Mouse (Mus musculus) v-Abl transformed pro-B cells (cell line): ENCODE results near the gene Agap3.

Source experiments
- in situ Hi-C, 2 experiments: fragments of 400-800 bp; cut with MboI; formaldehyde crosslinking; loops; one replicate each; pipeline ENCODE4 v1.15.1; 2025; ENCODE audit not compliant: unreplicated experiment in 2 of 2

Agap3 gene

DNA sequence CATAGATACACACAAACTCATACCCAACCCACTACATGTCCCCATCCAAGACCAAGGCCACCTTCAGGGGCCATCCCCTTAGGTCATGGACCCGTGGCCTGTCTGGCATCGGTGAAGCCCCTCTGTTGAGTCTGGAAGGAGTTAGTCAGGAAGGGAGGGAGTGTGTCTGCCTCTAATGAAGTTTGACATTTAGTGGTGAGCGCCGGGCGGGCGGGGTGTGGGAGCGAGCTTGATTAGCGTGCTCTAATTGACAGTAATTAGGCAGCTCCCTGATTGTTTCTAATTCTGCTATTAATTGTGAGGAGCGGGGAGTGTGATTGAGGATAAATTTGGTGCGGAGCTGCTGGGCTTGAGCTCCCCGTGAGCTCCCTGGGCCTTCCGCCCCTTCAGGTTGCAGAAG, 45.5 kb downstream of the Agap3 start:
- in situ Hi-C loops = loop anchor here in 1 of 2 experiments (25.0 kb wide), 1 partner anchor 335 kb away; the partner anchor contains the start of gene Nupl2

DNA sequence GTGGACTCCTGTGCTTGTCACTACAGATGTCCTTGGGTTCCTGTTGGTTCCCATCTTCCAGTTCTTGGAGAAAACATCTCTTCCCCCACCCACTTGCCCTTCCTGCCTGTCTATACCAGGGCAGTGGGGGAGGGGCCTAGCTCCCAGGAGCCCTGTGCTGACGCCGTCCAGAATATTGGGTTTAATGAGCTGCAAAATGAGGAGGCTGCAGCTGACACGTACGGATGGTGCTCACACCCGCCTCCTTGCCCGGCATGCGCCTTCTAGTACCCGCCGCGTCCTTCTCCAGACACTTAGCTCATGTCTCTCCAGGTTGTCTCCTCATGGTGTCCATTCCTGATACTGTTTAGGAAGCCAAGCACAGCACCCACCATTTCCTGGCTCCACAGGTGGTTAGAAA, 47.1 kb downstream of the Agap3 start:
- in situ Hi-C loops = loop anchor here in 1 of 2 experiments (25.0 kb wide), 1 partner anchor 337 kb away; the partner anchor contains the start of gene Nupl2

- in situ Hi-C loops = loop anchor here (10.0 kb wide), 1 partner anchor 154 kb away; no protein-coding TSS in a partner anchor
Measured at GRCm38 (mm10) chr5:24500851-24501250, 48.9 kb downstream of the Agap3 start.

GRCm38 (mm10) chr5:24502786-24503185, 50.8 kb downstream of the Agap3 start:
- in situ Hi-C loops = loop anchor here (10.0 kb wide), 1 partner anchor 152 kb away; no protein-coding TSS in a partner anchor

DNA sequence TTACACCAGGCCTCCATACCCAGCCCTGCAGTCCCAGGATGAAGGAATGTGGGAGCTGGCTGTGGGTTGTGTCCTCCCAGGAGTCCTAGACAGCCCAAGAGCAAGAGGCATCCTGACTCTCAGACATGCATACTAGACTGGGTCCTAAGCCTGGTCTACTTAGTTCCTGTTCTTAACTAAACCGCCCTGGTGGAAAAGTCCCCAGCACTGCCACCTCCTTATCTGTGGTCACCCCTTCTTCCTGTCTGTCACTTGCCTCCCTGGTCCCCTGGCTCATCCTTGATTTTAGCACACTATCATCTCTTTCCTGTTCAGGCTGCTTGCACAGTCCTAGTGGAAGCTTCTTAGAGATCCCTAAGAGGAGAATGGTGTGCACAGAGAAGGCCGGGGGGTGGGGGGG, 53.5 kb downstream of the Agap3 start:
- in situ Hi-C loops = loop anchor here (10.0 kb wide), 1 partner anchor 149 kb away; no protein-coding TSS in a partner anchor

DNA sequence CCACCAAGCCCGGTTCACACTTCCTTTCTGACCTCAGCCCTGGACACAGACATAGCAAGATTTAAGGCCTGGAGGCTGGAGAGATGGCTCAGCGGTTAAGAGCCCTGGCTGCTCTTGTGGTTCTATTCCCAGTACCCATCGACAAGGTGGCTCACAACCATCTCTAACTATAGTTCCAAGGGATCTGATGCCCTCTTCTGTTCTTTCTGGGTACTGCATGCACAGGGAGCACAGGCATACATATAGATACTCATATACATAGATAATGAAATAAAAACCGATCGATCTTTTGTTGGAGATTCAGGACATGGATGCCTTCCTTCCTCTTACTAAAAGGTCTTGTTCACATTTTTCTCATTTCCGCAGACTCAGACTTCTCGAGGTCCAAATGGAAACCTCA, 56.4 kb downstream of the Agap3 start:
- in situ Hi-C loops = loop anchor here (10.0 kb wide), 1 partner anchor 146 kb away; no protein-coding TSS in a partner anchor

- in situ Hi-C loops = no loop called here
Measured at GRCm38 (mm10) chr5:24510635-24511034, 58.7 kb downstream of the Agap3 start.

DNA sequence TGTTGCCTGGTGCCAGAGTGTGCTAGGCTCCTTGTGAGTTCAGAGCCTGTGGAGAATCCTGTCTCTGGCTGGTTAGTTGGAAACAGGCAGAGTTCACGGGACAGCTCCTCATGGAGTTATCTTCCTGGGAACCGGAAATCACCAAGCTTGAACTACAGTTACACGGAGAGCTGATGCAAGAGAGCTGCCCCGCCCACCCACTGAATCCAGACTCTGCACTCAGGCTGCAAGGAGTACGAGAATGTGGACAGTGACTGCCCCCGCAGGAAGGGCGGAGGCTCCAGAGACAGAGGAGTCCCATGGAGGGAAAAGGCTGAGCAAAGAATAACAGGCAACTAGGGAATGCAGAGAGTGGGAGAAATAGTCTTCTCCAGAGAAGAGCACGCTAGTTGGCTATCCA, 60.3 kb downstream of the Agap3 start:
- in situ Hi-C loops = no loop called here

DNA sequence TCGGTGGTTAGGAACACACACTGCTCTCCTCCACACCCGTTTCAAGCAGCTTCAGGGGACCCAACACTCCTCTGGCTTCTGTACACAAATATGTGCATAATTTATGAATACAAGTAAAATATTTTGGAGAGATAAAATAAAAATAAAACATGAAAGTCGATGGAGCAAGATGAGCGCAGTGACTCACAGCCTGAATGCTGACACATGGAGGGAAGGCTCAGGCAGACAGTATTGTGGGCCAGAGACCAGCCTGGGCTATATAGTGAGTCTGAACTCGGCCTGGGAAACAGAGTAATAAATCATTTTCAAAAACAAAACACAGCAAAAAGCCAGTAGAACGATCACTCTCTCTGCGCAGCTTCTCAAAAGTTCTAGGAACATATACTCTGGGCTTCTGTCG, 69.4 kb downstream of the Agap3 start:
- in situ Hi-C loops = no loop called here

GRCm38 (mm10) chr5:24523806-24524205, 71.8 kb downstream of the Agap3 start:
- in situ Hi-C loops = no loop called here

DNA sequence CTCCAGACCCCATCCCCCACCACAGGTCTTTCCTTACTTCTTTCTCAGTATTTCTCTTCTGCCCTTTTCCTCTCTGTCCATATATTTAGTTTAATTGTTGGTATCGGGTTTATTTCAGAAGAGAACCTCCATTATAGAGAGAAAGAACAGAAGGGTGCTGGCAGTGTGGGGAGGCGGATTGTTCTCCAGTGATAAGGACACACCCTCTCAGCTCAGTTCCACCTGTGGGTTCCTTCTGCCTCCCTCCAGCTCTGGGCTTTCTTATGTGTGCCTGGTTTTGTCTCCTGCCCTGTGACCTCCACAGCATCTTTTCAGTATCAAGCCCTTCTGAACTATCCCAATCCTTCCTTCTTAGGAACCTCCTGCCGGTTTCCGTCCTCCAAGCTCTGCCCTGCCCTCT, 72.5 kb downstream of the Agap3 start:
- in situ Hi-C loops = no loop called here

GRCm38 (mm10) chr5:24525360-24526189, 73.6 kb downstream of the Agap3 start:
- in situ Hi-C loops = no loop called here

GRCm38 (mm10) chr5:24526190-24526888, 74.4 kb downstream of the Agap3 start:
- in situ Hi-C loops = no loop called here

GRCm38 (mm10) chr5:24526889-24527230, 74.9 kb downstream of the Agap3 start, which contains the start of gene Gbx1:
Gene Gbx1 (minus strand): TSS chr5:24527202.
- in situ Hi-C loops = no loop called here

GRCm38 (mm10) chr5:24527780-24528179, 75.8 kb downstream of the Agap3 start:
- in situ Hi-C loops = no loop called here

GRCm38 (mm10) chr5:24530042-24530689, 78.2 kb downstream of the Agap3 start:
- in situ Hi-C loops = no loop called here

- in situ Hi-C loops = no loop called here
Measured at GRCm38 (mm10) chr5:24533391-24533790, 81.4 kb downstream of the Agap3 start.

DNA sequence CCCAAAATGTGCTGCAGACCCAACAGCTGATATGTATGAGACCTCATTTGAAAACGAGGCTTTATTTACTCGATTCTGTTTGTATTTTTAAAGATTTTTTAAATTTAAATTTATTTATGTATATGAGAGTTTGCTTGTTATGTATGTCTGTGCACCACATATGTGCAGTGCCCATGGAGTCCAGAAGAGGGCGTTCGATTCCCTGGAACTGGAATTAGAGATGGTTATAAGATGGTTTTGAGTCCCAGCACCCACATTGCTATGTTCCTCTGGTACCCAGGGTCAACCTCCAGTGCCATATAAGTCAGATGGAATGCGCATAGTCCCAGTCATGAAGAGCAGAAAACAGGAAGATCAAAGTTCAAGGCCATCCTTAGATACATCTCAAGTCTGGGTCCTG, 82.3 kb downstream of the Agap3 start:
- in situ Hi-C loops = no loop called here

GRCm38 (mm10) chr5:24535731-24536130, 83.8 kb downstream of the Agap3 start:
- in situ Hi-C loops = loop anchor here (5.0 kb wide), 2 partner anchors 47 to 57 kb away; no protein-coding TSS in a partner anchor

DNA sequence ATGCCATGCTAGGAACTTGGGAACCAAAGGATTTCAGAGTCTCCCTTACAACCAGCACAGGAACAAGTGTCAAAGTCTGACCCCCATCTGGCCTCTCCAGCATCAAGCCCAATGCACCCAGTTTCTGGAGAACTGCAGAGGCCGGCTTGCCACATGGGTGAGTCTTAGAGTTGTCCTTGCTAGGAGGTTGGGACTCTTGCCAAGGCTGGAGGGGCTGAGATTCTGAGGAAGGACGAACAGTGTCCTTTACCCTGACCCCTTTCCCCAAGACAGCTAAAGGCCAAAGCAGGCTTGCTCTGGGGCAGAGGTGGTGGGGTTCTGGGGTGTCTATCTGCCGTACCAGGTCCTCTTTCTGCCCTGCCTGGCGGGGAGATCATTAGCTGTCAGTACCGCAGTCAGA, 84.5 kb downstream of the Agap3 start:
- in situ Hi-C loops = loop anchor here (5.0 kb wide), 2 partner anchors 46 to 56 kb away; no protein-coding TSS in a partner anchor

GRCm38 (mm10) chr5:24537618-24538017, 85.6 kb downstream of the Agap3 start:
- in situ Hi-C loops = loop anchor here (5.0 kb wide), 2 partner anchors 45 to 55 kb away; no protein-coding TSS in a partner anchor
